Mouse (Mus musculus) brain, embryonic 14.5 days (tissue): Measurements from ENCODE around the gene Alx3.

Experiments
- CTCF ChIP-seq: fragments of 200-500 bp; IDR thresholded peaks from 2 replicates; pipeline ENCODE4 v1.5.1; 2012; ENCODE audit warnings: inconsistent platforms, mild to moderate bottlenecking, moderate library complexity, borderline replicate concordance; ENCODE audit not compliant: insufficient read depth, insufficient read length; ENCODE audit errors: extremely low read depth
- POLR2A ChIP-seq: fragments of 200-500 bp; IDR thresholded peaks from 2 replicates; pipeline ENCODE4 v1.6.1; 2012; ENCODE audit warnings: mild to moderate bottlenecking, inconsistent platforms, borderline replicate concordance; ENCODE audit not compliant: poor library complexity, insufficient read depth, insufficient read length, severe bottlenecking; ENCODE audit errors: extremely low read depth

DNA sequence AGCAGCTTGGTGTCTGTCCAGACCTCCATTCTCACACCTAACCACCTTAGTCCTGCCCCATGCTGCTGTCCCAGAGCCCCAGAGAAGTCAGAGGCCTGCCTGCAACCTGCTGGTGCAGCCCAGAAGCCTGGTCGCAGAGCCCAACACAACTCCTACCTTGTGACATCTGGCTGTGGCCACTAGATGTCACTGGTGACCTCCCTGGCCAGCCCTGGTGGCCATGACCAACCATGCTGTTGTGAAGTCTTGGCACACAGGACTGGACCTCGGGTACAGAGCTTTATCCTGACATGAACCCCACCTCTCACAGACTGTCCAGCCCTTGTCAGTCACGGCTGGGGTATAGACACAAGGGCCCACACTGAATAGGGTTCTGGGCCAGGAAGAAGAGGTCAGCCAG is 35.6 kb upstream of the Alx3 start:
- peak; percentile 86 for TF ChIP-seq CTCF
- TF ChIP-seq POLR2A, result no peak
